Mouse (Mus musculus) 3134 (cell line): ENCODE measurements around the gene Xrcc3.

ENCODE experiments used
- DNase-seq: peaks from one replicate; pipeline ENCODE4 v3.0.0-alpha.2; 2011; ENCODE audit warnings: low spot score; ENCODE audit not compliant: insufficient read length; ENCODE audit errors: extremely low read depth

Gene Xrcc3

DNA sequence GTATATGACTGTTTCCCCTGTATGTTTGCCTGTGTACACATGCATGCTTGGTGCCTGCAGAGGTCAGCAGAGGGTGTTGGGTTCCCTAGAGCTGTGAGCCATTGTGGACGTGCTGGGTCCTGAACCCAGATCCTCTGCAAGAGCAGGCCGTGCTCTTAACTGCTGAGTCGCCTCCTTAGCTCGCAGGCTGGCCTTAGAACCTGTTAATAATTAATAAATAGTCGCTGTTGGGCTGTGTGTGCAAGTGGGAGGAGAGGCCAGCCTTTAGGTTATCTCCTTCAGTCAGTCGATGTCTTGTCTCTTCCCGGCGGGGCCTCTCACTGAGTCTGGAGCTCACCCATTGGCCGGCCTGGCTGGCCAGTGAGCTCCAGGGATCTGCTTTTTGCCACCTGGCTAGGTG, 3.3 kb upstream of the Xrcc3 start:
- DNase-seq = no peak

DNA sequence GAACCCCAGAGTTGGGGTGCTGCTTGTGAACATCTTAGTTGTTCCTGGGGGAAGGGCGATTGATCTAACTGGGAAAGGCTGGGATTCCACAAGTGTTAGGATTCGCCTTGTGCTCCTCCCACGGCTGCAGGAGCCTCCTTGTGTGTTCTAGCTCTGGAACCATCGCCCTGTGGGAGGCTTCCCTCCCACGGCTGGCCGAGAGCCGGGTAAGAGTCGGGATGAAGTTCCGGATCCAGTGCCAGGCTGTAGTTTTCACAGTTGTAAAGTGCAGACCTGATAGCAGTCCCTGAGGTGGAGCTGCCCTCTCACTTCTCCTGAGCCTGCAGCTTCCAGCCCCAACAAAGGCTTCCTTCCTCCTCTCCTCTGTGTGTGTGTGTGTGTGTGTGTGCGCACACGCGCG, 2.9 kb upstream of the Xrcc3 start:
- no peak for DNase-seq

DNA sequence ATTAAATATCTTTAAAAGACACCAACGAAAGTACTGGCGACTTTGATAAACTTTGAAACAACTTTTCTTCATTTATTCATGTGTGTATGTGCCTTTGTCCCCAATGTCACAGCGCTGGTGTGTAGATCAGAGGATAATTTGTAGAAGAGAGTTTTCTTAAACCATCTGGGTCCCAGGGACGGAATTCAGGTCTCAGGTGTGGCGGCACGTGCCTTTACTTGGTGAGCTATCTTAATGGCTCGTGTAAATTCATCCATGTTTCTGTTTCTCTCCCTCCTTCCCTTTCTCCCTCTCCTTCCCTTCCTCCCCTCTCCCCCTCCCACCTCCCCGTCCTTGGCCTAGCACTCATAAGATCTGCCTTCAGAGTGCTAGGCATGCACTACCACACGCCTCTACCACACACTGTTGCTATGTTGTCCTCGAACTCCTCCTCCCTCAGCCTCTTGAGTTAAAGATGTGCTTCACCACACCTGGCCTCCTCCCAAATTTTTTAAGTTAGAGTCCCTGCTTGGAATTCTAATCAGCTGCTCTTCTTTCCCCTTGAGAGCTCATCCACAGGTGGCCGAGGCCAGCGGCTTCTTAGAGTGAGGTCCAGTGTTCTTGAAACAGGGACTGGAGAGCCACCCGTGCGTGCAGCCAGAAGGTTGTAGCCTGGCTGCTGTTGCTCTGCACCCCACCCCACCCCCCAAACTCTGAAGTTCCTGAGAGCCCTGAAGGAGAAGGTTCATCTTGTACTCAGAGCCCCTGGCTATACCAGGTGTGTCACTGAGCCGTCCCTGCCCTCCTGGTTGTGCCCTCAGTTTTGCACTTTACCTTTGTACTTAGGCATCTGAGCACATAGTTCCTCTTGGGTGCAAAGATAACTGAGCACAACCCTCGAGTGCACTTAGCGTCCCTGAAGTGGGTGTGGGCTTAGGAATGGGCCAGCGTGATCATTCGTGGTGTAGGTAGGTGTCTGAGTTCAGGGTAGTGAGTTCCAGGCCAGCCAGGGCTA, 1.4 kb upstream of the Xrcc3 start:
- DNase-seq = no peak

DNA sequence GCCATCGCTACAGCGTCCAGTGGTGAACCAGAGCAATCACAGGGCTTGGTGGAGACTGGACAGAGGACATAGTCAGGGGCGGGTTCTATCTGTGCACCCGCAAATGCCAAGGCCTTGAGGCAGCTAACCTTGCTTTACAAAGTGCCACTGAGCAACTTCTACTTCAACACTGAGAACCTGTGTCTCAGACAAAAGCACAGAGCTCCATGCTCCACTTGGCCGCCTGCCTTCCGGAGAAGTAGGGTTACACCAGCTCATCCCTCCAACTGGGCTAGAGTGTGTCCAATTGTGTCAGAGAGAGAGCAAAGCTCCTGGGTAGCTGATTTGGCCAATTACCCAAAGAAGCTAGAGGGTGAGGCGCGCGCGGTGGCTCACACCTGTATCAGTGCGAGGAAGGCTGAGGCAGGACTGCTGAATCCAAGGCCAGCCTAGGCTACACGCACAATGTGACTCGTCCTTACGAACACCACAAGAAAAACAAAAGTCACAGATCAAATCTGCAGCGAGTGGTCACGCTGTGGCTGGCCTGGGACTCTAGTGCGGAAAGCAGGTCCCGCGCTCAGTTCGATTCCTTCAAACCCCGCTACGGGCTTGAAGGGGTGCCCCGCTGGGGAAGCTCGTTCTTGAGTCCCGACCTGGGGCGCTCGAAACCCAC, 435 bp downstream of the Xrcc3 start:
- DNase-seq = no peak

DNA sequence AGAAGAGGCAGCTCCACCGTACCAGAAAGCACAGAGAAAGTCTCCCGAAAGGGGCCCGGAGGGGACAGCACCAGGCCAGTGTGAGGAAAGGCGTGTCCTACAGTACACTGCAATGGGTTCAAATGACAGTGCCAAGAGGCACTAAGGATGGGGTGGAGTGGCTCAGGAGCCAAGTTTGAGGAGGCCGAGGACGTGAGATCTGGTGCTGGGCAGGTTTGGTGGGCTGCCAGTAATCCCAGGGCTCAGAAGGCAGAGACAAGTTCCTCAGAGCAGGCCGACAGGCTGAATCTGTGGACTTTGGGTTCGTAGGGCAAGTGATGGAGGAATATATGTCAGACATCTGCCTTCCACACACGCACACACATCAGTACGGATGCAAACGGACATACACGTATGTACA, 1.1 kb downstream of the Xrcc3 start:
- no peak for DNase-seq

DNA sequence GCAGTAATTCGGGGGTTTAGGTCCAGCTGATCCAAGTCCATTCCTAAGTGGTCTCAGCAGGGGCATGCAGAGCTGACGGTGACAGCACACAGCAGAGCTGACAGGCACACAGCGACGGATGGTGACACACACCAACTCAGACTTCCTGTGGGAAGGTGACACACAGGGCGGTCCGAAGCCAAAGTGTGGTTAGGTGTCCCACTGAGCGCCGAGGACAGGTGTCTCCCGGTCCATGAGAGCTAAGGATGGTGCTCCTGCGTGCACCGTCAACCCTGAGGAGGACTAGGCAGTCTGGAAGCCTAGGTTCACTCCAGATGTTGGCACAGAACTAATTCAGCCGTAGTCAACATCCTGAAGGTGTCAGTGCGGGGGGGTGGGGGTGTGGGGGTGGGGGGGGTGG, 1.6 kb downstream of the Xrcc3 start:
- no peak for DNase-seq

DNA sequence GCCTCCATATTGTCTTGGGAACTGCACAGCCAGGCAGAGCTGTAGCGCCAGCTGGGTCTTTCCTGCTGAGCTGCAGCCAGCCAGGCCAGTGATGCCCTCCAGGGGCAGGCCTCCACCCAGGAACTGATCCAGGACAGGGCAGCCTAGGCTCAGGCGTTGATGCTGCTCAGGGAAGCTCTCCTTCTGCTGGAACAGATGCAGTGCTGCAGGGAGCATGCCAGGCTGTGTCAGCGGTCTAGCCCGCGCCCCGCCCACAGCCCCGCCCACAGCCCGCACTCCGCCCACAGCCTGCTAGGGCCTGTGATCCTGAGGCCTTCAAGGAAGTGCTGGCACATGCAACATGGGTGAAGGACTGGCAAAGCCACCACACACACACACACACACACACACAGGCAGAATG, 3.9 kb downstream of the Xrcc3 start:
- DNase-seq = peak; percentile 86

DNA sequence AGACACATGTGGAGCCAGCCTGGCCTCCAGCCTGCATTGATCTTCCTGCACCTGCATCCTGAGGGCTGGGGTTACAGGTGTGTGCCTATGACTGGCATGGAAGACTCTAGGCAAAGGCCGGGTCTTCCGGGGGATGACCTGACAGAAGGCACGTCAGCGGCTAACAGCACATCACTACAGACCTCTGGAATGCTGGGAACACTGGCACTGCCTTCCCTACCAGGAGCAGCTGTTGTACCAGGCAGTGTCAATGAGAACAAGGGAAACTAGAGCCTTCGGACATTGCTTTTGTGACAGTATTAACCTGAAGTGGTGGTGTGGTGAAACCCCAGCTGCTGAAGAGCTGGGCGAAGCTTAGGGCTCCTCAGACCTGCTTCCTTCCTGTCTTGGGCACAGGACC, 4.9 kb downstream of the Xrcc3 start:
- DNase-seq = no peak

DNA sequence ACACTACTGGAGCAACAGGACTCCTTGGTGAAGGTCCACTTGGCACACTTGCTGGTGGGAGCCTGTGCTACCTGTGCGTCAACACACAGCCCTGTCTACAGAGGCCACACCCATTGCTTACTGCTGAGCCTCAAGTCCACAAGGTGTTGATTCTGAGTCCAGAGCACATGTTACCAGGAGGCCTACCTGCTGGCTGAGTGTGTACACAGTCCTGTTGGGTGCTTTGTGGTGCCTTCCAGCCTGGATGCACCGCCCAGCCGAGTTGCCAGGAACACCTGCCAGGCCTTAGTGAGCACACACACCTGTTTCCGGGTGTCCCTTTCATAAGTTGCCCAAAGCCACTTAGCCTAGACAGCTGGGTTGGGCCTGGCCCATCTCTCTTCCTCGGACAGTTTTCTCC, 10.1 kb downstream of the Xrcc3 start:
- no peak for DNase-seq

DNA sequence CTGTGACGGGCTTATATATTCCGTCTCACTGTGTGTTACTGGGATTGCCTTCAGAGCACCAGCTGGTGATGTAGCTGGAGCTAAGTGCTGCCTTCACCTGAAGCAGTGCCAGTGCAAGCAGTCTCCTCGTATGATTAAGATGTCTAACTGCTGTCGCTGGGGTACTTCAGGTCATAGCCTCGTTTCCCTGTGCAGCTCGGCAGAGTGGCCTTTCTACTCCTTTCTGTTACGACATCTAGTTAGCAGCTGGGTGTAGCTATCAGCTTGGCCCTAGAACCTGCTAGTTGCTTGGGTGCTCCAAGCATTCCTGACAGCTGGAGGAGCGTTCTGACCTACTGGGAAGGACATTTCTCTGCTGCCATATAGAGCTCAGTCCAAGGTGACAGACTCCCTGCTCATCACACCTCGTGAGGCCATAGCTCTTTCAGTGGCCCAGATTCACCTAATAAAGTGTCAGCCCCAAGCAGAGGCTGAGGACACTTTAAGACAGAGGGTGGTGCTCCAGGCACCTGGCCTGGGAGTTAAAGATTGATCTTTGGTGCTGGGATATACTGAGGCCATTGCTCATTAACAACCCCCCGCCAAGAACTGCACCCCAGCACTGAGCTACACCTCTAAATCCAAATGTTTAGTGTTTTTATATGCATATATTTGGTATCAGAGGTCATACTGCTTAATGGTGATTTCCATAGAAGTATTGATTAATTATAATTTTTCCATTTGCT, 13.1 kb downstream of the Xrcc3 start:
- no peak for DNase-seq

DNA sequence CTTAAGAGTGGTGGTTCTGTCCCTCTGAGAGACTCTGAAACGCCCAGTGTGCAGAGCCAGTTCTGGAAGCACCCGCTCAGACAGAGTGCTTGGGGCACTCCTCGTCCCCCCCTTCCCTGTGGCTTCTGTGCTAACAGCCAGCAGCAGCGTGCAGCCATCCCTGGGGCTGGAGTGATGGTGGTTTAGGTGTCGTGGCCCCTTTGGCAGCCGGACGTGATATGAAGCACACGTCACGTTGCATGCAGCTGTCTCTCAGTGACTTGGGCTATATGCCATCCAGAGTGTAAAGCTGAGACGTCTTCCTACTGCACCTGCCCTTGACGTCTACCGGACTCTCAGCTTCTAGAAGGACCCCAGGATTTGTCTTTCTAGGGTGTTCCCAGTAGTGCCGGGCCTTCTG, 15.2 kb downstream of the Xrcc3 start:
- DNase-seq = no peak

DNA sequence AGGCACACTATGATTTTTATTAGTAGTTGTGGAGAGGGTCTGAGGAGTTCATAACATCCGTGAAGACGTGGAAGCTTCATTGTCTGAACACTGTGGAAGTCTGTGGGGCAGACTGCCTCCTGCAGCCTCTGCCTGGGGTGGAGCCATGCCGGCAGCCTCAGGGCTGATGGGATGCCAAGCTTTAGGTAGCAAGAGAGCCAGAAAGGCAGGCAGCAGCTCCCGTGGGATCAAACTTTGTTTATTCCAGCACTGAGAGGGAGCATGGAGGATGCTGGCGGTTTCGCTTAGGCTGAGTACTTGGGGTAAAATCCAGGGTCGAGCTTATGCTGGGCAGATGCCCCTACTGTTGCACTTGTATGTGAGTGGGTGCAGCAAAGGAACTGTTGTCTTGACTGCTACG, 16.4 kb downstream of the Xrcc3 start:
- DNase-seq = no peak

DNA sequence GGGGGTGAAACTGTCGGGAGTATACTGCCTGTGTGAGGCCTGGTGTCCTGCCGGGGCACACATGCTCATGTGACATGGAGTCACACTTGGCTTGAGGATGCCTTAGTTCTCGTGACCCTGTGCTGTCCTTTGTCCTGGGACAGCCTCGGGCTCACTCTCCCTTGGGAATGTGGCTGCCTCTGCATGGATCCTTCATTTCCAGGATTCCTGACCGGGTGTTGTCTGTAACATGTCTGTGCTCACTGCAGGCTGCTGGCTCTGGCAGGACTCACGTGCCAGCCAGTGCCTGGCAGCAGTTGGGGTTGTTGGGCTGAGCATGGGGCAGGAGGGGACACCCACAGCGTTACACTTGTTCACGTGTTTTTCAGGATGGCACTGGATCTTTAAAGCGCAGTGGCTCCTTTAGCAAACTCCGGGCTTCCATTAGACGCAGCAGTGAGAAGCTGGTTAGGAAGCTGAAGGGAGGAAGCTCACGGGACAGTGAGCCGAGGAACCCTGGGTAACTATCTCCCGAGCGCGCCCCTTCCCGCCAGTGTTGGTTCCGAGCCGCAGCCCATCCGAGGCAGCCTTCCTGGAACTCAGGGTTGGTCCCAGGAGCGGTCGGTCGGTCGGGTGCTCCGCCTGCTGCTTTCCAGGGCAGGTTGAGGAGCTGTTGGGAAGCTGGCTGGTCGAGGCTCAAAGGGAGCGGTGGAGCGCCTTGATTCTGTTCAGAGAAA, 18.3 kb downstream of the Xrcc3 start:
- DNase-seq = no peak

DNA sequence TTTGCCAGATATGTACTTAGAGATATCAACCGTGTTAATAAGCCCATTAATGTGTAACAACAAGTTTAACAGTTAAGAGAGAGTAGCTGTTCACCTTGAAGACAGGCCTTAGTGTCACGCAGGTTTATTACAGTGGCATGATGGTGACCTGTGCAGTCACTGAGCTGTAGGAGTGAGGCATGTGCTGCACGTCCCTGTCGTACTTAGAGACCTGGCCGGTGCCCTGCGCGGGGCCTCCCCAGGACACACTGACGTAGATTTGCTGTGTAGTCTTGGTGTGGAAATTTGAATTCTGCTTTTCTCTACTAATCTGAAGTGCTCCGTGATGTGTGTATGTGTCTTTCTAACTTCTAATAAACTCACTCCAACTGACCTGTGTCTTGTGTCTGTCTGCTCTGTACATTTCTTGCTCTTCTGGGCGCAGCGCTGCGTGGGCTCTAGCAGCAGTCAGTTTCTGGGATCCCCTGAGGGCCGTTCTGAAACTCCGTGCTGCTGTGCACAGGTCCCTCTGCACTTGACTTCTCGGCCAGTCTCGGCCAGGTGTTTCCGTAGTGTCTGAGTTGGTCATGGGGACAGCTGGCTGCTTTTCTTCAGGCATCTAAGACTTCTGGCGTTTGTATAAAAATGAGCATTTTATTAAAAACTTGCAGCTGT, 19.0 kb downstream of the Xrcc3 start:
- no peak for DNase-seq

DNA sequence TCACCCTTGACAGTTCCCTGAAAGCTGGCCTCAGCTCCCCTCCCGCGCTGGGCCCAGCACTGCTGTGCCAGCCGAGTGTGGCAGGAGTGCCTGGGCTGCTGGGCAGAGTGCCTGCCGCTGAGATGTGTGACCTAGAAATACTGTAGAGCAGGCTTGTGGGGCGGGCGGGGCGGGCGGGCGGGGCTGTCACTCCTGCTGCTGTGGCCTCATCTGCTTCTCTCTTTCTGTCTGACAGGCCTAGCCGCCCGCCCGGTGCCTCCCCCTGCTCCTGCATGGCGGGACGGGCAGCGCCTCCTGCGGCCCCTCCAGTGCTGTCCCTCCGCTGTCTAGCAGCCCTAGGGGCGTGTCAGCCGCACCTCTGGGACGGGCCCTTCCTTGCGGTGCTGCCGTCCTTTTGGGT, 19.6 kb downstream of the Xrcc3 start:
- no peak for DNase-seq

DNA sequence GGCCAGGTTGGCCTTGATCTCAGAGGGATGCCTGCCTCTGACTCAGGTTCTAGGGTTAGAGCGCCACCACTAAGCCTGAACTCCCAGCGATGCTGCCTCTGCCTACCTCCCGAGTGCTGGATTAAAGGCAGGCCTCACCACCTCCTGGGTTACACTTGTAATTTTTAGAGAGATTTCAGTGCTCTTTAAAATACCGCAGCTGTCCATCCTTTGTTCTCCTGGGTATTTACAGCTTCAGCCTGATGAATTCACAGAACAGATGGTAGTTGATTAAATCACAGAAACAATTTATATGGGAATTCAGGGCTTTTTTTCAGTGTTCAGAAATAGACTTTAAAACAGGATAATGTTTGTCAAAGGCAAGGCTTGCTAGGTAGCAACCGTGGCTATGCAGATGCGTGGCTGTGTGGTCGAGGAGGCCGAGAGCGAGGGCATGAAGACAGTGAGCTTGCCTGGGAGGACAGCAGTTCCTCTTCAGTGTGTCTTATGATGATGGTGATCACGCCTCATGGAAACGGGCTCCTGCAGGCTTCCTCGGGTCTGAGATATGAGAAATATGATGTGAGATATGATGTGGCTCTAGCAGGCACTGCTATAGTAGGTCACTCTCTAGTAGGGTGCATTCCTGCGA, 22.1 kb downstream of the Xrcc3 start:
- DNase-seq = no peak

DNA sequence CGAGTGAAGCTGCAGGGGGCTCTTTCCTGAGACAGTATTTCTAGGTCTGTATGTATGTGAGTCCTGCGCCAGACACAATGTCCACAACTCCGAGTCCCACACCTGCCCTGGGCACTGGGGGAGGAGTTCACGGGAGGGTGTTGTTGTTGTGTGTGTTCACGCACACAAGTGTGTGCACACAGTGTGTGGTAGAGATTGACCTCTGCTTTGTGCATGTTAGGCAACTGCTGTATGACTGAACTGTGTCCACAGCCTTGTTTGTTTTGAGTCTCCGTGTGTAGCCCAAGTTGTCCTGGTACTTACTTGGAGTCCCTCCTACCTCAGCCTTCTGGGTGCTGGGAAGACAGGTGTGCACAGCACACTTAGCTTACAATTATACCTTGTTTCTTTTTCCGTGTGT, 23.0 kb downstream of the Xrcc3 start:
- DNase-seq = no peak

DNA sequence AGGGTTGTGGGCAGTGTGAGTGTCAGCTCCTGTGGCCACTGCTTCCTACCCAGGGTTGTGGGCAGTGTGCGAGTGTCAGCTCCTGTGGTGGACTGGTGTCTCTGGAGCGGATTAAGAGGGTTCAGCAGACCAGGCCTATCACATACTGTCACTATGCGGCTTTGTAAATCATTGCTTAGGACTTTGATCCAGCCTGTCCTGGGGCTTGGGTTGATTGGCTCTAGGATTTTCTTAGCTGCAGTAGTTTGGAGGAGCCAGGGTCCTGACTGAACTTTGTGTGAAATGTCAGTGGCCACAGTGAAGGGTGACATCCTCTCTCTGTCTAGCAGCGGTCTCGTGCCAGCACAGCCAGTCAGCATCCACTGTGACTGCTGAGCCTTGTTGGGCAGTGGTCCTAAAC, 23.6 kb downstream of the Xrcc3 start:
- no peak for DNase-seq

DNA sequence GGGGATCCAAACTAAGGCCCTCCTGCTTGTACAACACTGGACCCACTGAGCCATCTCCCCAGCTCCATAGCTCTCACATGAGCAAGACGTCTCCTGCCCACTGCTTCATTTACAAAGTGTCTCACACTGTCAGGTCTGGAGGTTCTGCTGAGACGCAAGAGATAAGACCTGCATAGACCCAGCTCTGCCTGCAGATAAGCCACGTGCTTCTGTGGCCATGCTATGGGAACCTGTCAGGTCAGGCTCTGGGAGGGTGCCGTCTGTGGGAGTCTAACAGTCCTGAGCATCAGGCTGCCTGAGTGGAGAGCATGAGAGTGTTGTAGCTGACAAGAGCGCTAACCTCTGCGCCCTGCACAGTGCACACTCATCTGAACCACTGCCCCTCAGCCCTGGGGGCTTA, 26.7 kb downstream of the Xrcc3 start:
- no peak for DNase-seq

DNA sequence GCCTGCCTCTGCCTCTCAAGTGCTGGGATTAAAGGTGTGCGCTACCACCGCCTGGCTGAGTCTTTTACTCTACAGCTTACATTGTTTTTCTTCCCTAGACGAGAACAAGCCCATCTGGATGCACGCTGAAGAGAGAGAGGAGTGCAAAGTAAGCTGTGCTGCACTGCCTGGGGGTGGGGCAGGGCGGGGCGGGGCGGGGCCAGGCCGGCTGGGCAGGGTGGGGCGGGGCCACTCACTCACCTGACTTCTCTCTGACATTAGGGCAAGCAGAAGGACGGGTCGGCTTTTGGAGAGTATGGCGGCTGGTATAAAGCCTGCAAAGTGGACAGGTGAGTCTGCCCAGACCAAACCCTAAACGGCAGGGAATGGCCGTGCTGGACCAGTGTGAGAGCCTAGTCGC, 28.5 kb downstream of the Xrcc3 start:
- DNase-seq = no peak
